Mouse (Mus musculus) skeletal muscle tissue, postnatal 0 days (tissue): Measurements from ENCODE around the gene Gm11595. TPM values are rescaled to one million over a fixed set of nuclear protein-coding genes. Genes with fewer than 3 reads are reported as not detected.

Source experiments
- polyA plus RNA-seq: library from polyadenylated mRNA; unstranded; fragments of >200 nt; fragmentation: Nextera tagmentation; extraction: Ambion mirVana; gene quantifications from 2 replicates; pipeline ENCODE4 v1.2.1, GENCODE M21; 2015

Gm11595 gene
- not detected in 2 replicates for polyA plus RNA-seq

DNA sequence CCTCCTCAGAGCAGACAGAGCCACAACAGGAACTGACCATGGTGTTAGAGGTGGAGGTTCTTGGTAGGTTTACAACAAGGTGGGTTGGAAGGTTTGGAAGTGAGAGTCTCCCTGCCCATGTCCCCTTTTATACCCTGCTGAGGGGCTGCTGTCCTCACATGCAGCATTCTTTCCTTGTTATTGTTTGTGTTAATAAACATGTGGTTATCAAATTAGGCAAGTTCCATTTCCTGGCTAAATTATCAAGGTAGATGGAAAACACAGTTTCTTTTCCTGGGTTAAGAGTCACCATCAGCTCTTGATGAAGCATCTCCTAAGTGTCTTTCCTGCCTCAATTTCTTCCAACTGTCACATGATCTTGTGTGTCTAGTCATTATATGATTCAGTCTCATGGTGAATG is at the start of gene Gm11595:
Gene Gm11595 (minus strand): TSS at position 101 of the 400 bp plus-strand sequence.

DNA sequence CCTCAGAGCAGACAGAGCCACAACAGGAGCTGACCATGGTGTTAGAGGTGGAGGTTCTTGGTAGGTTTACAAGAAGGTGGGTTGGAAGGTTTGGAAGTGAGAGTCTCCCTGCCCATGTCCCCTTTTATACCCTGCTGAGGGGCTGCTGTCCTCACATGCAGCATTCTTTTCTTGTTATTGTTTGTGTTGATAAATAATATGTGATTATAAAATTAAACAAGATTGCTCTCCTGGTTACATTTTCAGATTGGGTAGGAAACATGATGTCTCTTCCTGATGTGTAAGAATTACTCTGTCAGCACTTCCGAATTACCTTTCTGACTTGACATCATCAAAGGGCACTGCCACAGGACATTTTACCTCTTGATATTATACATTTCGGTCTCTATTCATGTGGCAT is 42.9 kb upstream of the Gm11595 start, which contains the start of gene Gm11564:
Gene Gm11564 (minus strand): TSS at position 101 of the 400 bp plus-strand sequence.

DNA sequence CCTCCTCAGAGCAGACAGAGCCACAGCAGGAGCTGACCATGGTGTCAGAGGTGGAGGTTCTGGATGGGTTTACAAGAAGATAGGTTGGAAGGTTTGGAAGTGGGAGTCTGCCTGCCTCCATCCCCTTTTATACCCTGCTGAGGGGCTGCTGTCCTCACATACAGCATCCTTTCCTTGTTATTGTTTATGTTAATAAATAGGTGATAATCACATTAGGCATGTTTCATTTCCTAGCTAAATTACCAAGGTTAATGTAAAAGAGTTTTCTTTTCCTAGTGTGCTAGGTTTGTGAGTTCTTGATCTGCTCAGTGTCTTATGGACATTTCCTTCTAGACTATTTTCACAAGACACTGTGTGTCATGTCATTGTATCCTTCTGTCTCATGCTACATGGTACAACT is 37.1 kb upstream of the Gm11595 start, which contains the start of gene Krtap4-13:
Gene Krtap4-13 (minus strand): TSS at position 101 of the 400 bp plus-strand sequence.

DNA sequence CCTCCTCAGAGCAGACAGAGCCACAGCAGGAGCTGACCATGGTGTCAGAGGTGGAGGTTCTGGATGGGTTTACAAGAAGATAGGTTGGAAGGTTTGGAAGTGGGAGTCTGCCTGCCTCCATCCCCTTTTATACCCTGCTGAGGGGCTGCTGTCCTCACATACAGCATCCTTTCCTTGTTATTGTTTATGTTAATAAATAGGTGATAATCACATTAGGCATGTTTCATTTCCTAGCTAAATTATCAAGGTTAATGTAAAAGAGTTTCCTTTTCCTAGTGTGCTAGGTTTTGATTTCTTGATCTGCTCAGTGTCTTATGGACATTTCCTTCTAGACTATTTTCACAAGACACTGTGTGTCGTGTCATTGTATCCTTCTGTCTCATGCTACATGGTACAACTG is 31.6 kb upstream of the Gm11595 start, which contains the start of gene Gm11554:
Gene Gm11554 (minus strand): TSS at position 101 of the 400 bp plus-strand sequence.

DNA sequence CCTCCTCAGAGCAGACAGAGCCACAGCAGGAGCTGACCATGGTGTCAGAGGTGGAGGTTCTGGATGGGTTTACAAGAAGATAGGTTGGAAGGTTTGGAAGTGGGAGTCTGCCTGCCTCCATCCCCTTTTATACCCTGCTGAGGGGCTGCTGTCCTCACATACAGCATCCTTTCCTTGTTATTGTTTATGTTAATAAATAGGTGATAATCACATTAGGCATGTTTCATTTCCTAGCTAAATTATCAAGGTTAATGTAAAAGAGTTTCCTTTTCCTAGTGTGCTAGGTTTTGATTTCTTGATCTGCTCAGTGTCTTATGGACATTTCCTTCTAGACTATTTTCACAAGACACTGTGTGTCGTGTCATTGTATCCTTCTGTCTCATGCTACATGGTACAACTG is 26.1 kb upstream of the Gm11595 start, which contains the start of gene Gm11569:
Gene Gm11569 (minus strand): TSS at position 101 of the 400 bp plus-strand sequence.

DNA sequence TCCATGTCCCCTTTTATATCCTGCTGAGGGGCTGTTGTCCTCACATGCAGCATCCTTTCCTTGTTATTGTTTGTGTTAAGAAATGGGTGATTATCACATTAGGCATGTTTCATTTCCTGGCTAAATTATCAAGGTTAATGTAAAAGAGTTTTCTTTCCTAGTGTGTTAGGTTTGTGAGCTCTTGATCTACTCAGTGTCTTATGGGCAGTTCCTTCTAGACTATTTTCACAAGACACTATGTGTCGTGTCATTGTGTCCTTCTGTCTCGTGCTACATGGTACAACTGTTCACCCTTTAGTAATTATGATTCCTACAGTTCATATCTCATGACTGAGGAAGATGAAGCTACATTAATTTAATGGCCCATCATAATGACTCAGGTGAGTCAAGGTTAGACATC is 20.7 kb upstream of the Gm11595 start, which contains the start of gene Gm11596:
Gene Gm11596 (minus strand): TSS at position 101 of the 400 bp plus-strand sequence.

DNA sequence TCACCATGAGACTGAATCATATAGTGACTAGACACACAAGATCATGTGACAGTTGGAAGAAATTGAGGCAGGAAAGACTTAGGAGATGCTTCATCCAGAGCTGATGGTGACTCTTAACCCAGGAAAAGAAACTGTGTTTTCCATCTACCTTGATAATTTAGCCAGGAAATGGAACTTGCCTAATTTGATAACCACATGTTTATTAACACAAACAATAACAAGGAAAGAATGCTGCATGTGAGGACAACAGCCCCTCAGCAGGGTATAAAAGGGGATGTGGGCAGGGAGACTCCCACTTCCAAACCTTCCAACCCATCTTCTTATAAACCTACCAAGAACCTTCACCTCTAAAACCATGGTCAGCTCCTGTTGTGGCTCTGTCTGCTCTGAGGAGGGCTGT is 12.2 kb upstream of the Gm11595 start, which contains the start of gene Krtap4-9:
Gene Krtap4-9 (plus strand): TSS at position 301 of the 400 bp plus-strand sequence.

DNA sequence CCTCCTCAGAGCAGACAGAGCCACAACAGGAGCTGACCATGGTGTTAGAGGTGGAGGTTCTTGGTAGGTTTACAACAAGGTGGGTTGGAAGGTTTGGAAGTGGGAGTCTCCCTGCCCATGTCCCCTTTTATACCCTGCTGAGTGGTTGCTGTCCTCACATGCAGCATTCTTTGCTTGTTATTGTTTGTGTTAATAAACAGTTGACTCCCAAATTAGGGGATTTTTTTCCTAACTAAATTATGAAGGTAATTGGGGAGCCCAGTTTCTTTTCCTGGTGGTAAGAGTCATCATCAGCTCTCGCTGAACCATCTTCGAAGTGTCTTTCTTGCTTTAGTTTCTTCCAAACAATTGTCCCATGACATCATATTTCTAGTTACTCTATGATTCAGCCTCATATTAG is 7.9 kb upstream of the Gm11595 start, which contains the start of gene Krtap4-8:
Gene Krtap4-8 (minus strand): TSS at position 101 of the 400 bp plus-strand sequence.

DNA sequence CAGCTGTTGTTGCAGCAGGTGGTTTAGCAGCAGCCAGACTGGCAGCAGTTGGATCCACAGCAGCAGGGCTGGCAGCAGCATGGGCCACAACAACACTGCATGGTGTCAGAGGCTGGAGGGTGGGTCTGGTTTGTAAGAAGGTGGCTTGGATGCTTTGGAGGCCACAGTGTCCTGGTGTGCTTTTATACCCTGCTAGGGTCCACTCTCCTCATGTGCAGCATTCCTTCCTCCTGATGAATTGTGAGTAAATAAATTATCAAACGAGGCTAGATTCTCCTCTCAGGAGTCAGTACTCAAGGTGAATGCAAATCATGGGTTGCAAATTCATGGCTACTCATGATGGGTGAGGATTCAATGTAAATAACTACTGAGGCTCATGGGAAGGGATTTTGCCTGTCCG is 38.5 kb downstream of the Gm11595 start, which contains the start of gene Gm14180:
Gene Gm14180 (minus strand): TSS at position 101 of the 400 bp plus-strand sequence.

Other genes starting within 250 kb of the Gm11595 start
- not detected in 2 replicates for gene Krt40, start 229.8 kb downstream of the Gm11595 start, polyA plus RNA-seq
- gene Krtap3-3, start 222.0 kb downstream of the Gm11595 start, polyA plus RNA-seq, result not detected in 2 replicates
- not detected in 2 replicates for gene Krtap3-2, start 216.1 kb downstream of the Gm11595 start, polyA plus RNA-seq
- gene Gm11939, start 213.4 kb downstream of the Gm11595 start, polyA plus RNA-seq, result not detected in 2 replicates
- gene Krtap3-1, start 206.3 kb downstream of the Gm11595 start, polyA plus RNA-seq, result not detected in 2 replicates
- not detected in 2 replicates for gene Krtap1-5, start 191.9 kb downstream of the Gm11595 start, polyA plus RNA-seq
- not detected in 2 replicates for gene Krtap1-4, start 189.3 kb downstream of the Gm11595 start, polyA plus RNA-seq
- not detected in 2 replicates for gene Krtap1-3, start 181.6 kb downstream of the Gm11595 start, polyA plus RNA-seq
- gene Krtap9-3, start 174.8 kb downstream of the Gm11595 start, polyA plus RNA-seq, result not detected in 2 replicates
- gene Gm11938, start 169.6 kb downstream of the Gm11595 start, polyA plus RNA-seq, result not detected in 2 replicates
- not detected in 2 replicates for gene Gm11937, start 162.7 kb downstream of the Gm11595 start, polyA plus RNA-seq
- not detected in 2 replicates for gene Krtap2-4, start 158.1 kb downstream of the Gm11595 start, polyA plus RNA-seq
- gene Gm11562, start 152.5 kb downstream of the Gm11595 start, polyA plus RNA-seq, result not detected in 2 replicates
- not detected in 2 replicates for gene Krtap4-1, start 144.7 kb downstream of the Gm11595 start, polyA plus RNA-seq
- not detected in 2 replicates for gene Krtap4-2, start 137.8 kb downstream of the Gm11595 start, polyA plus RNA-seq
- gene Krtap4-7, start 128.8 kb downstream of the Gm11595 start, polyA plus RNA-seq, result not detected in 2 replicates
- gene Gm11555, start 122.7 kb downstream of the Gm11595 start, polyA plus RNA-seq, result not detected in 2 replicates
- not detected in 2 replicates for gene Gm11563, start 114.0 kb downstream of the Gm11595 start, polyA plus RNA-seq
- not detected in 2 replicates for gene Krtap4-6, start 107.0 kb downstream of the Gm11595 start, polyA plus RNA-seq
- gene Gm14190, start 82.2 kb downstream of the Gm11595 start, polyA plus RNA-seq, result not detected in 2 replicates
- gene Gm14180, start 38.6 kb downstream of the Gm11595 start, polyA plus RNA-seq, result not detected in 2 replicates
- gene Krtap4-8, start 7.8 kb upstream of the Gm11595 start, polyA plus RNA-seq, result not detected in 2 replicates
- not detected in 2 replicates for gene Krtap4-9, start 12.3 kb upstream of the Gm11595 start, polyA plus RNA-seq
- gene Gm11596, start 20.6 kb upstream of the Gm11595 start, polyA plus RNA-seq, result not detected in 2 replicates
- gene Gm11569, start 26.0 kb upstream of the Gm11595 start, polyA plus RNA-seq, result not detected in 2 replicates
- gene Gm11554, start 31.5 kb upstream of the Gm11595 start, polyA plus RNA-seq, result not detected in 2 replicates
- gene Krtap4-13, start 37.0 kb upstream of the Gm11595 start, polyA plus RNA-seq, result not detected in 2 replicates
- not detected in 2 replicates for gene Gm11564, start 42.8 kb upstream of the Gm11595 start, polyA plus RNA-seq
- gene 2300003K06Rik, start 65.2 kb upstream of the Gm11595 start, polyA plus RNA-seq, result not detected in 2 replicates
- not detected in 2 replicates for gene Krtap4-16, start 78.7 kb upstream of the Gm11595 start, polyA plus RNA-seq
- gene Gm11568, start 85.0 kb upstream of the Gm11595 start, polyA plus RNA-seq, result not detected in 2 replicates
- not detected in 2 replicates for gene Gm11559, start 91.6 kb upstream of the Gm11595 start, polyA plus RNA-seq
- not detected in 2 replicates for gene Krtap9-1, start 100.5 kb upstream of the Gm11595 start, polyA plus RNA-seq
- not detected in 2 replicates for gene Gm11567, start 106.3 kb upstream of the Gm11595 start, polyA plus RNA-seq
- gene Krtap31-1, start 135.0 kb upstream of the Gm11595 start, polyA plus RNA-seq, result not detected in 2 replicates
- not detected in 2 replicates for gene Gm11565, start 141.8 kb upstream of the Gm11595 start, polyA plus RNA-seq
- gene Krtap31-2, start 163.4 kb upstream of the Gm11595 start, polyA plus RNA-seq, result not detected in 2 replicates
- gene Krtap9-5, start 175.6 kb upstream of the Gm11595 start, polyA plus RNA-seq, result not detected in 2 replicates
- not detected in 2 replicates for gene Krtap29-1, start 206.1 kb upstream of the Gm11595 start, polyA plus RNA-seq
- not detected in 2 replicates for gene Krtap16-1, start 213.7 kb upstream of the Gm11595 start, polyA plus RNA-seq
- 0.35 TPM in 1 of 2 replicates, not detected in the other for gene Krtap17-1, start 221.1 kb upstream of the Gm11595 start, polyA plus RNA-seq
- not detected in 2 replicates for gene Krt33a, start 243.3 kb upstream of the Gm11595 start, polyA plus RNA-seq